Mouse (Mus musculus): Measurements from ENCODE around the gene 9330161L09Rik. TPM values are rescaled to one million over a fixed set of nuclear protein-coding genes. Genes with fewer than 3 reads are reported as not detected.

Gene 9330161L09Rik
- total RNA-seq, 2 experiments from 2014 or later: 2.5 to 2.8 TPM

DNA sequence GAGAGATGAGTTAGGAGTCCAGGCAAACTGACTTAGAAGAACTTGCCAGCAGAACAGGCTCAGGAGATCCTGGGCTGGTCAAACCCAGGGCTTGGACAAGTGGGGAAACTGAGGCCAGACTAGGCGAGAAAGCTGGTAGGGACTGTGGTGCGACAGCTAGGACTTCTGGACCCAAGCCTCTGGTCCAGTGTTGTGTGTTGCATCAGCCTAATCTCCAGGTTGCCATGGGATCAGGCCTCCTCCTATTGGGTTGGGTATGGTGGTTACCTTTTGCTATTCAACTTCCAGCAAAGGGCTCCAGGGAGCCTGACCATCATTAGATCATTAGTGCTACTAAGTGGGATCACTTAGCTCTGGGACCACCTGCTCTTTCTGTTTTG lies 18.3 kb downstream of the 9330161L09Rik start:
- DNase-seq (ENCODE audit: low spot score in 2 of 2): no peak

DNA sequence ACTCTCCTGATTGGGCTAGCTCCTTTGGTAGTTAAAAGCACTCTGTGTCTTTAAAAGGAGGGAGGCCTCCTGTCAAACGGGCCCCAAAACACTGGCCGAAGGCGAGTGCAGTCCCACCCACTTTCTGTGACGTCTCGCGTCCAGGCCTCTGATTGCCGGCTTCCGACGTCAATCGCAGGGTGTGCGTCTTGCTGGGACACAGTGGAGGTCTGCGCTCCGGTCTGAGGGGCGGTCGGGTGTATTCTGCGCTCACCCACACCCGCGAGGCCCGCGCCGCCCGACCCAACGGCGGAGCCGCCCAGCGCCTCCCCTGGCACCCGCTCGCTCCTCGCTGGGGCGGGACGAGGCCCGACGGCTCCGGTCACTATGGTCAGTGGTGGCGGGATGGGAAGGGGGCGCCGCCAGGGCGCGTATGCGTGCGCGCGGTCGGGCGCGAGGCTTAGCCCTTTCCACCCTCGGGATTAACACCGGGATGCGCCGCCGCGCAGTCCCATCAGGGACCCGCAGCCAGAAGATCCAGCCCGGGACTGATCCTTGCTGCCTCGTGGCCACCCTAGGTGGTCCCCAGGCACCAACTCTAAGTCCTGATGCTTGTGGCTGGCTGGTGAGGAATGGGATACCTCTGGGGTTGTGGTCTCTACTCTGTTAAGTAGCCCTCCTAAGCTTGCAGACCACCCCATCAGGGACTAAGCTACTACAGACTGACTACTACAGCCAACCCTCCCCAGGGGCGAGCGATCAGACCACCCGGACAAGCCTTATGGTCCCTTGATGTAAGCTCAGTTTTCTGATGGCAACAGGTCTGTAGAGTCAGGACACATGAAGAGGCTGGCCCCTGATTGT lies 18.9 kb downstream of the 9330161L09Rik start, which contains the start of gene Otub2:
Gene Otub2 (plus strand): TSS at position 178 of the 843 bp plus-strand sequence.
- DNase-seq (ENCODE audit: low spot score in 2 of 2): peak; percentile 98

GRCm38 (mm10) chr12:103380226-103380625 lies 27.4 kb downstream of the 9330161L09Rik start:
- no peak for DNase-seq (ENCODE audit: low spot score in 2 of 2)

- no peak for DNase-seq (ENCODE audit: low spot score in 2 of 2)
Measured at GRCm38 (mm10) chr12:103376774-103377173, 30.8 kb downstream of the 9330161L09Rik start.

DNA sequence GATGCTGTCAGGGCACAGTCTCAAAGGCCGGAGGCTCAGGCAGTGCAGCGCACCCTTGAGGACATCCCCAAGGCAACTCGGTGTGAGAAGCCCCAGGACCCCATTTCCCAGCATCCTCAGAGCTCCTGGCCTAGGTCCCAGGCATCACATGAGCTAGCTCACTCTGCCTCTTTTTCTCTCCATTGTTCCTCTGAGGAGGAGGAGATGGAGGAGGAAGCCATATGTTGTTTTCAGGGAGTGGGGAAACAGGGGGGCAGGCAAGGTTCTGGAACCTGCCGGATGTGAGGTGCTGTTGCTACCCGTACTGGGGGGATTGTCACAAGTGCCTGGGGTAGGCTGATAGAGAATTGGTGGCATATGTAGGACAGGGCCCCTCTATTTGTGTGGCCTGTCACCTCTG lies 31.5 kb downstream of the 9330161L09Rik start:
- DNase-seq (ENCODE audit: low spot score in 2 of 2): peak; percentile 59 to 67

GRCm38 (mm10) chr12:103373530-103374236 lies 33.9 kb downstream of the 9330161L09Rik start:
- DNase-seq (ENCODE audit: low spot score in 2 of 2): no peak

DNA sequence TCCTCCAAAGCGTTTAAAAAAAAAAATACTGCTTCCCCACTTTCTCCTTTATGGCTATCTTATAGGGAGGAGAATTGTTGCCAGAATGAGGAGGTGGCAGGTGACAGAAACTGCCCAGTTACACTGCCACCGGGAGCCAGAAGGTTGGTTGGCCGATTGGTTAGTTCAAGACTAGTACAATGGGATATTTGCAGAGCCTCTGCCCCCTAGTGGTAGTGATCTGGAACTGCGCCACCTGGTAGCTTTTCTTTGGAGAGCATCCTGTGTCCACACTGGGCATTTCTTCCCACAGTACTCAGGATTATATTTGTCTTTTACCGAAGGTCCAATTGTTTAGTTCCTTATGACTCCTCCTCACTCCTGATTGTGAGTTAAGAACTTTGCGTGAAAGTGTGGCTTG lies 35.9 kb downstream of the 9330161L09Rik start:
- DNase-seq (ENCODE audit: low spot score in 2 of 2): peak; percentile 61 to 62

GRCm38 (mm10) chr12:103370861-103371260 lies 36.8 kb downstream of the 9330161L09Rik start:
- DNase-seq (ENCODE audit: low spot score in 2 of 2): no peak

GRCm38 (mm10) chr12:103368777-103369176 lies 38.8 kb downstream of the 9330161L09Rik start:
- no peak for DNase-seq (ENCODE audit: low spot score in 2 of 2)

DNA sequence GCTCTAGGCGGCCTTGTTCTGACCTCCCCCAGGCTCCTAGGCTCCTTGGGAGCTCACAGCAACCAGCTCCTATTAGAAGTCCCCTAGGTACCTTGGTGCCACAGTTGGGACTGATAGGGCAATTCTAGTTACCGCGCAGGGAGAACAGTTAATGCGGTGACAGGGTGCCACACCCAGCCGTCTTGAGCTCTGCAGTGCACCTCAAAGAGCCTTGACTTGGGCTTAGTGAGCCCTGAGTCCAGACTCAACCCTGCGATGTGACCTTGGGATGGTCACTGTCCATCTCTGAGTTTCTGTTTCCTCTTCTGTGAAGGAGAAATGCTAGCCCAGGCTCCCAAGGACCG lies 39.3 kb downstream of the 9330161L09Rik start:
- DNase-seq (ENCODE audit: low spot score in 2 of 2): no peak

DNA sequence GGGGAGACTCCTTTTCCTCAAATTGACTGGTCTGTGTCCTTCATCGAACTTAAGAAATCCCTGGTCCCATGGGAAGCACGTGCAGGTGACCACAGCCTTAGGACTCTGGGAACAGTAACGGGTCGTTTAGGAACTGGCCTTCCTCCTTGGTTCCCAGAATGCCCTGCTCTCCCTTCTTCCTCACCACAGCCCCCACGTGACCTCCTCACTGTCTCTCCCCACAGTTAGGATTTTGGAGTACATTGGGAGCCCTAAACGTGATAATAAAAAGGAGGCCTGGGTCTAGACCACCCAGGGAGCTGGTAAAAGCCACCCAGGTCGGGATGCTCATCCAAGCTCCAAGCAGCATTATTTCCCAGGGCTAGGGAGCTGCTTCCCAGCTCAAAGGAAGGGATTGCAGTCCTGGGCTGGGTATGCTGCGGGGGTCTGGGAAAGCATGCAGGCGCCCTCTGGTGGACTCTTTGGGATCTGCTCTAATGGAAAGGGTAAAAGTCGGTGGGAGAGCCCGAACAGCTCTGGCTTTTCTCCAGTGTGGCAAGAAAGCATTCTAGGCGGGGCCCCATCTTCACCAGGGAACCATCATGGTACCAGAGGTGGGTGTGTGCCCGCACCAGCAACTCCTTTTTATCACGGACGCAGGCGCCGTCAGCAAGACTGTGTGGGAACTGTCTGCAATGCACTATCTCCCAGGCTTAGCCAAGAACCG lies 39.8 kb downstream of the 9330161L09Rik start:
- DNase-seq (ENCODE audit: low spot score in 2 of 2): peak; percentile 90 to 91

- DNase-seq (ENCODE audit: low spot score in 2 of 2): no peak
Measured at GRCm38 (mm10) chr12:103367171-103367570, 40.4 kb downstream of the 9330161L09Rik start.

- no peak for DNase-seq (ENCODE audit: low spot score in 2 of 2)
Measured at GRCm38 (mm10) chr12:103362336-103362735, 45.3 kb downstream of the 9330161L09Rik start.

GRCm38 (mm10) chr12:103361539-103362307 lies 45.9 kb downstream of the 9330161L09Rik start:
- no peak for DNase-seq (ENCODE audit: low spot score in 2 of 2)

GRCm38 (mm10) chr12:103360812-103361211 lies 46.8 kb downstream of the 9330161L09Rik start:
- DNase-seq (ENCODE audit: low spot score in 2 of 2): no peak

GRCm38 (mm10) chr12:103358951-103359801 lies 48.4 kb downstream of the 9330161L09Rik start:
- no peak for DNase-seq (ENCODE audit: low spot score in 2 of 2)

GRCm38 (mm10) chr12:103358216-103358615 lies 49.4 kb downstream of the 9330161L09Rik start:
- DNase-seq (ENCODE audit: low spot score in 2 of 2): no peak

All from layer of hippocampus, postnatal 10 days (tissue).